Mouse (Mus musculus): ENCODE results near the gene Noc2l. TPM values are rescaled to one million over a fixed set of nuclear protein-coding genes. Genes with fewer than 3 reads are reported as not detected.

Noc2l gene
- polyA plus RNA-seq, 1 experiment from 2014 or later: 30.6 TPM

GRCm38 (mm10) chr4:156209963-156210635 lies 25.7 kb upstream of the Noc2l start:
- H3K27ac ChIP-seq (replicated peaks): no peak overlapping the region
- DNase-seq (ENCODE audit: low spot score) (no peak), ATAC-seq (ENCODE audit: low FRiP score, low TSS enrichment) (no peak)
- no peaks in the 10 kb centered on the region for H3K27me3 ChIP-seq (ENCODE audit: control insufficient read depth, insufficient read depth, low read length)
- no peaks in the 10 kb centered on the region for H3K9me3 ChIP-seq (ENCODE audit: control insufficient read depth, low read length)
- 73% methylated on average over 13 of the region's 13 CpGs for WGBS
- no peak overlapping the region for H3K9ac ChIP-seq (ENCODE audit: low read length)
- no peak overlapping the region for H3K4me2 ChIP-seq (replicated peaks; ENCODE audit: low read depth)
- no peak for TF ChIP-seq EP300 (optimal IDR thresholded peaks at IDR 0.05)
- TF ChIP-seq CTCF (IDR thresholded peaks at IDR 0.05; ENCODE audit: low read depth): no peak
- H3K36me3 ChIP-seq (ENCODE audit: control insufficient read depth, insufficient read depth, low read length): no peaks in the 10 kb centered on the region
- no peaks in the 10 kb centered on the region for H3K4me1 ChIP-seq (replicated peaks; ENCODE audit: control insufficient read depth, insufficient read depth)
- H3K4me3 ChIP-seq (ENCODE audit: low read depth, low read length): no peak overlapping the region

- WGBS: 87% methylated on average over 13 of the region's 13 CpGs
- no peak for TF ChIP-seq EP300 (optimal IDR thresholded peaks at IDR 0.05)
- DNase-seq (ENCODE audit: low spot score): no peak
- ATAC-seq (ENCODE audit: low FRiP score, low TSS enrichment): no peak
- Histone ChIP-seq H3K4me2 (replicated peaks; ENCODE audit: low read depth) (no peak overlapping the region), H3K9ac (ENCODE audit: low read length) (no peak overlapping the region), H3K27ac (replicated peaks) (no peak overlapping the region), H3K27me3 (ENCODE audit: control insufficient read depth, insufficient read depth, low read length) (no peaks in the 10 kb centered on the region), H3K4me1 (replicated peaks; ENCODE audit: control insufficient read depth, insufficient read depth) (no peaks in the 10 kb centered on the region), H3K36me3 (ENCODE audit: control insufficient read depth, insufficient read depth, low read length) (no peaks in the 10 kb centered on the region), H3K4me3 (ENCODE audit: low read depth, low read length) (no peak overlapping the region), H3K9me3 (ENCODE audit: control insufficient read depth, low read length) (no peaks in the 10 kb centered on the region)
Measured at GRCm38 (mm10) chr4:156213134-156213533, 22.7 kb upstream of the Noc2l start.

- ATAC-seq (ENCODE audit: low FRiP score, low TSS enrichment) (no peak), DNase-seq (ENCODE audit: low spot score) (no peak)
- Histone ChIP-seq H3K27me3 (ENCODE audit: control insufficient read depth, insufficient read depth, low read length) (no peaks in the 10 kb centered on the region), H3K9me3 (ENCODE audit: control insufficient read depth, low read length) (no peaks in the 10 kb centered on the region), H3K4me2 (replicated peaks; ENCODE audit: low read depth) (no peak within 1 kb of the TSS), H3K36me3 (ENCODE audit: control insufficient read depth, insufficient read depth, low read length) (no peaks in the 10 kb centered on the region), H3K27ac (replicated peaks) (no peak within 1 kb of the TSS), H3K4me1 (replicated peaks; ENCODE audit: control insufficient read depth, insufficient read depth) (no peaks in the 10 kb centered on the region), H3K4me3 (ENCODE audit: low read depth, low read length) (no peak within 1 kb of the TSS), H3K9ac (ENCODE audit: low read length) (no peak within 1 kb of the TSS)
- 61% methylated on average over 4 of the region's 4 CpGs for WGBS
- TF ChIP-seq CTCF (IDR thresholded peaks at IDR 0.05; ENCODE audit: low read depth) (no peak), EP300 (optimal IDR thresholded peaks at IDR 0.05) (no peak)
Measured at GRCm38 (mm10) chr4:156215649-156216048, 20.2 kb upstream of the Noc2l start, which contains the start of gene Perm1. Perm1 (plus strand) TSS chr4:156215868.

GRCm38 (mm10) chr4:156216196-156216595 lies 19.6 kb upstream of the Noc2l start:
- no peak for ATAC-seq (ENCODE audit: low FRiP score, low TSS enrichment)
- H3K4me2 ChIP-seq (replicated peaks; ENCODE audit: low read depth): no peak overlapping the region
- 85% methylated on average over 2 of the region's 2 CpGs for whole genome bisulfite sequencing
- TF ChIP-seq CTCF (IDR thresholded peaks at IDR 0.05; ENCODE audit: low read depth): no peak
- TF ChIP-seq EP300 (optimal IDR thresholded peaks at IDR 0.05): no peak
- H3K9me3 ChIP-seq (ENCODE audit: control insufficient read depth, low read length): no peaks in the 10 kb centered on the region
- no peak overlapping the region for H3K27ac ChIP-seq (replicated peaks)
- H3K4me3 ChIP-seq (ENCODE audit: low read depth, low read length): no peak overlapping the region
- DNase-seq (ENCODE audit: low spot score): no peak
- H3K36me3 ChIP-seq (ENCODE audit: control insufficient read depth, insufficient read depth, low read length): no peaks in the 10 kb centered on the region
- H3K27me3 ChIP-seq (ENCODE audit: control insufficient read depth, insufficient read depth, low read length): no peaks in the 10 kb centered on the region
- no peak overlapping the region for H3K9ac ChIP-seq (ENCODE audit: low read length)
- no peaks in the 10 kb centered on the region for H3K4me1 ChIP-seq (replicated peaks; ENCODE audit: control insufficient read depth, insufficient read depth)

GRCm38 (mm10) chr4:156217022-156217669 lies 18.7 kb upstream of the Noc2l start:
- H3K4me2 ChIP-seq (replicated peaks; ENCODE audit: low read depth): no peak overlapping the region
- no peaks in the 10 kb centered on the region for H3K4me1 ChIP-seq (replicated peaks; ENCODE audit: control insufficient read depth, insufficient read depth)
- ATAC-seq (ENCODE audit: low FRiP score, low TSS enrichment) (no peak), DNase-seq (ENCODE audit: low spot score) (no peak)
- no peaks in the 10 kb centered on the region for H3K27me3 ChIP-seq (ENCODE audit: control insufficient read depth, insufficient read depth, low read length)
- no peak overlapping the region for H3K9ac ChIP-seq (ENCODE audit: low read length)
- 0 out of 2 replicates have a peak overlapping the region, but pooled peaks have one; percentile 30 for H3K27ac ChIP-seq (replicated peaks)
- no peak for TF ChIP-seq EP300 (optimal IDR thresholded peaks at IDR 0.05)
- no peak for TF ChIP-seq CTCF (IDR thresholded peaks at IDR 0.05; ENCODE audit: low read depth)
- 79% methylated on average over 16 of the region's 16 CpGs for WGBS
- no peak overlapping the region for H3K4me3 ChIP-seq (ENCODE audit: low read depth, low read length)
- no peaks in the 10 kb centered on the region for H3K36me3 ChIP-seq (ENCODE audit: control insufficient read depth, insufficient read depth, low read length)
- no peaks in the 10 kb centered on the region for H3K9me3 ChIP-seq (ENCODE audit: control insufficient read depth, low read length)

- no peak overlapping the region for H3K9ac ChIP-seq (ENCODE audit: low read length)
- peak; percentile 8; the same call in 1 of the 2 replicates for ATAC-seq (ENCODE audit: low FRiP score, low TSS enrichment)
- H3K9me3 ChIP-seq (ENCODE audit: control insufficient read depth, low read length): no peaks in the 10 kb centered on the region
- WGBS: 53% methylated on average over 16 of the region's 16 CpGs
- DNase-seq (ENCODE audit: low spot score): no peak
- H3K4me1 ChIP-seq (replicated peaks; ENCODE audit: control insufficient read depth, insufficient read depth): no peaks in the 10 kb centered on the region
- H3K4me3 ChIP-seq (ENCODE audit: low read depth, low read length): no peak overlapping the region
- H3K4me2 ChIP-seq (replicated peaks; ENCODE audit: low read depth): no peak overlapping the region
- H3K36me3 ChIP-seq (ENCODE audit: control insufficient read depth, insufficient read depth, low read length): no peaks in the 10 kb centered on the region
- TF ChIP-seq EP300 (optimal IDR thresholded peaks at IDR 0.05): no peak
- TF ChIP-seq CTCF (IDR thresholded peaks at IDR 0.05; ENCODE audit: low read depth): no peak
- H3K27me3 ChIP-seq (ENCODE audit: control insufficient read depth, insufficient read depth, low read length): no peaks in the 10 kb centered on the region
- H3K27ac ChIP-seq (replicated peaks): no peak overlapping the region; the same call in 1 of the 2 replicates
Measured at GRCm38 (mm10) chr4:156217838-156218237, 18.0 kb upstream of the Noc2l start.

Data from stomach, postnatal 0 days (tissue).